Mouse (Mus musculus) left cerebral cortex, postnatal 10 days (tissue): ENCODE results near the gene Epor. TPM values are rescaled to one million over a fixed set of nuclear protein-coding genes. Genes with fewer than 3 reads are reported as not detected.

ENCODE experiments used
- DNase-seq, 2 experiments: peaks; one replicate each; pipeline ENCODE4 v3.0.0; 2021 to 2022; ENCODE audit warnings: low spot score in 2 of 2, mixed read lengths in 1 of 2; ENCODE audit errors: extremely low spot score in 1 of 2
- intact Hi-C: fragments of 180-260 bp; cut with DNase I; formaldehyde crosslinking; loops from one replicate; pipeline ENCODE4 v1.15.1; 2025
- total RNA-seq, 2 experiments: library from RNA; stranded (reverse); gene quantifications; 2 replicates each; pipeline ENCODE4 v1.2.3; 2021

Epor gene
- total RNA-seq, 2 experiments from 2014 or later, result 1.4 to 1.9 TPM

- no peak for DNase-seq
- intact Hi-C loops, result no loop called here
Observed at GRCm38 (mm10) chr9:21923490-21924098, 39.7 kb downstream of the Epor start.

GRCm38 (mm10) chr9:21923036-21923435 lies 40.3 kb downstream of the Epor start:
- intact Hi-C loops, result no loop called here
- DNase-seq, result no peak

- DNase-seq, result no peak
- intact Hi-C loops, result no loop called here
Observed at GRCm38 (mm10) chr9:21918692-21919384, 44.5 kb downstream of the Epor start.

GRCm38 (mm10) chr9:21918035-21918592 lies 45.2 kb downstream of the Epor start, which contains the start of gene Rab3d:
Gene Rab3d, minus strand, starts transcription at chr9:21918192.
- DNase-seq, result peak; percentile 85 to 94
- intact Hi-C loops, result no loop called here

GRCm38 (mm10) chr9:21917493-21918034 lies 45.7 kb downstream of the Epor start:
- intact Hi-C loops, result no loop called here
- DNase-seq, result peak; percentile 75 to 81

DNA sequence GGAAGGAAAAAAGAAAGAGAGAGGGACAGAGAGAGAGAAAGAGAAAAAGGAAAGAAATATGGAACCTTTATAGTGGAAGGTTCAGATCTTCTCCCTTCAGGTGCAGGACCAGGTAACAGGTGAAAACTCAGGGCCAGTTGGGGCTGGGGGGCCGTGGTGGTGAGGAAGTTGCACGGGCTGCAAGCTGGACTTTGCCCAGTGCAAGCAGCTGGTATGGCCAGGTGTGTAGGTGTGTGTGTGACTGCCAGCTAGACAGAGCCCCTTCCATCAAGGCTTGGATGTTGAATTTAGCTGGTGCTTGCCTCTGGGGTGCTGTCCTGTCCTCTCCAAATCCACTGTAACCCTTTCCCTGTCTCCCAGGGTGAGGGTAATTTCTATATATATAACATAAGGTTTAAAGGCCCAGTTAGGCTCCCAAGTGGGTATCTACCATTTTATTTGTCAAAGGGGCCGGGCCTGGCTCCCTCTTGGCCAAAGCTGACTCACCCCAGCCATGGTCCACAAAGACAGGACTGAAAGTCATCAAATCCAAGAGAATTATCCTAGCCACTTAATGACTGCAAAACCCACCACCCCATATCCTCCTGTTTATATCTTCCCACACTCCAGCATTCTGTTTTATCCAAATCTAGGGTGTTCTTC lies 46.3 kb downstream of the Epor start:
- intact Hi-C loops, result no loop called here
- DNase-seq, result no peak

DNA sequence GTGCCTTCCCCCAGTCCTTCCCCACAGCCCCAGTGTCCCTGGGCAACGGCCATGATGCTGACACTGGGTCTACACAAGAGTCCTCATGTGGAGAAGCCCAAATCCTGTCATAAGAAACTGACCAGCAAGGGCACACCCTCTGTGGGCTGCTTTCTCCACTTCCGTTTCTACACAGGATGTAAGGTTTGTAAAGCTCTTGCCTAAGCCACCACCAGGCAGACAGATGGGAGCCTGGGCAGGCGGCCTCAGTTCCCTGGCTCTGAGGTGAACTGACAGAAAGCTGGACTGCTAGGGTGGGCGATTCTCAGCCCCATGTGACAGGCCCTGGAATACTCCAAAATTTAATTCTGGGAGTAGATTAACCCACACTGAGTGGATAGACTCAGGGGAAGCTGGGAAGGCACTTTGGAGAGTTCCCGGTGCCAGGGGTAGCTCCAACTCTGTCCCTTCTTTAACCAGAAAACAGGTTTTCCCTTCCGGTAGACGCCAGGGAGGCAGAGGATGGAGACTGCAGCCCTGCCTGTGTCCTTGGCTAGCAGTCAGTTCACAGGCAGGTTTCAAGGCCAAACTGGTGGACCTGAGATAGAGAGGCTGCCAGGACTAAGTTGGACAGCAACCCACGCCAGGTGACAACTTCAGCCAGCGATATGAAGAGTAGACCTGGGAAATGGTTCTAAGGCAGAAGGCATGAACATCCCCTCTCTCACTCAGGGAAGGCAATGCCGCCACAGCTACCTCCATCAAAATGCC lies 53.7 kb downstream of the Epor start:
- no peak for DNase-seq
- intact Hi-C loops, result no loop called here

Other genes starting within 250 kb of the Epor start
- 10 to 100 TPM; 17.2 to 19.2 TPM for gene Ldlr, start 240.0 kb downstream of the Epor start, total RNA-seq
- 1 to 10 TPM; 2.9 to 3.5 TPM for gene Spc24, start 203.2 kb downstream of the Epor start, total RNA-seq
- 1 to 10 TPM; 6.7 to 7.7 TPM for gene Kank2, start 164.8 kb downstream of the Epor start, total RNA-seq
- not detected for gene Angptl8, start 128.0 kb downstream of the Epor start, total RNA-seq
- gene Dock6, start 110.9 kb downstream of the Epor start, total RNA-seq, result 10 to 100 TPM; 23.5 to 25.2 TPM
- gene Rab3d, start 45.3 kb downstream of the Epor start, total RNA-seq, result 10 to 100 TPM; 22.0 to 25.0 TPM
- 10 to 100 TPM; 15.3 to 15.8 TPM for gene Ccdc159, start 36.0 kb downstream of the Epor start, total RNA-seq
- gene Tmem205, start 36.0 kb downstream of the Epor start, total RNA-seq, result 10 to 100 TPM; 31.2 to 35.1 TPM
- gene Plppr2, start 26.5 kb downstream of the Epor start, total RNA-seq, result 100 to 1,000 TPM; 259 to 269 TPM
- gene Swsap1, start 7.8 kb downstream of the Epor start, total RNA-seq, result 10 to 100 TPM; 12.6 to 14.9 TPM
- gene Rgl3, start 25.9 kb upstream of the Epor start, total RNA-seq, result 1 to 10 TPM; 1.3 to 1.8 TPM
- 1 to 10 TPM; 5.2 to 6.7 TPM for gene Ccdc151, start 39.1 kb upstream of the Epor start, total RNA-seq
- gene Prkcsh, start 39.3 kb upstream of the Epor start, total RNA-seq, result 10 to 100 TPM; 92.2 to 94.9 TPM
- 100 to 1,000 TPM; 184 to 210 TPM for gene Elavl3, start 88.5 kb upstream of the Epor start, total RNA-seq
- gene Gm49318, start 107.8 kb upstream of the Epor start, total RNA-seq, result under 1 TPM; 0.85 to 0.94 TPM
- gene Zfp653, start 107.9 kb upstream of the Epor start, total RNA-seq, result 10 to 100 TPM; 20.7 to 20.8 TPM
- gene Ecsit, start 121.9 kb upstream of the Epor start, total RNA-seq, result 10 to 100 TPM; 40.5 to 42.8 TPM
- gene Cnn1, start 135.7 kb upstream of the Epor start, total RNA-seq, result under 1 TPM; 0.20 to 0.39 TPM
- 10 to 100 TPM; 63.0 to 63.7 TPM for gene Elof1, start 153.7 kb upstream of the Epor start, total RNA-seq
- gene Acp5, start 172.2 kb upstream of the Epor start, total RNA-seq, result under 1 TPM; 0.61 to 0.75 TPM
- 10 to 100 TPM; 40.9 to 42.3 TPM for gene Pigyl, start 193.3 kb upstream of the Epor start, total RNA-seq
- gene Zfp872, start 224.6 kb upstream of the Epor start, total RNA-seq, result under 1 TPM; 0.21 to 0.39 TPM